Comparison of ENCODE assay signal across 28 mouse cellular contexts in genomic region chr12:89940746-89941145, GRCm38 (mm10).
"Had no signal": no experiment of that assay in that cellular context is flagged by ENCODE, and none has a peak within 500 bp of the region (broad histone marks: within the 10 kb centered on the region; RNA-seq: fewer than 3 reads in every experiment).

No protein-coding gene starts in this region.

- H3K4me3 ChIP-seq: embryonic facial prominence, embryonic 10.5 days; embryonic facial prominence, embryonic 12.5 days; embryonic facial prominence, embryonic 13.5 days; embryonic facial prominence, embryonic 15.5 days; erythroblast, embryonic 14.5 days; forebrain, embryonic 10.5 days; forebrain, embryonic 12.5 days; forebrain, embryonic 13.5 days; forebrain, embryonic 15.5 days; gastrocnemius, adult 2 months; heart, adult 2 months had no signal

- H3K36me3 ChIP-seq: embryonic facial prominence, embryonic 10.5 days; embryonic facial prominence, embryonic 12.5 days; embryonic facial prominence, embryonic 13.5 days; embryonic facial prominence, embryonic 15.5 days; forebrain, embryonic 10.5 days; forebrain, embryonic 12.5 days; forebrain, embryonic 15.5 days had no signal

- H3K9me3 ChIP-seq: embryonic facial prominence, embryonic 10.5 days; embryonic facial prominence, embryonic 12.5 days; embryonic facial prominence, embryonic 13.5 days; embryonic facial prominence, embryonic 15.5 days; forebrain, embryonic 10.5 days; forebrain, embryonic 12.5 days; forebrain, embryonic 13.5 days; forebrain, embryonic 15.5 days had no signal

- H3K4me1 ChIP-seq: embryonic facial prominence, embryonic 10.5 days; embryonic facial prominence, embryonic 12.5 days; embryonic facial prominence, embryonic 13.5 days; embryonic facial prominence, embryonic 15.5 days; forebrain, embryonic 10.5 days; forebrain, embryonic 12.5 days; forebrain, embryonic 13.5 days; forebrain, embryonic 15.5 days had no signal

- H3K4me2 ChIP-seq: embryonic facial prominence, embryonic 12.5 days; embryonic facial prominence, embryonic 13.5 days; embryonic facial prominence, embryonic 15.5 days; forebrain, embryonic 12.5 days; forebrain, embryonic 13.5 days; forebrain, embryonic 15.5 days had no signal

- H3K27me3 ChIP-seq: embryonic facial prominence, embryonic 12.5 days; embryonic facial prominence, embryonic 13.5 days; embryonic facial prominence, embryonic 15.5 days; forebrain, embryonic 12.5 days; forebrain, embryonic 13.5 days; forebrain, embryonic 15.5 days had no signal

- H3K27ac ChIP-seq: embryonic facial prominence, embryonic 10.5 days; embryonic facial prominence, embryonic 12.5 days; embryonic facial prominence, embryonic 13.5 days; embryonic facial prominence, embryonic 15.5 days; forebrain, embryonic 10.5 days; forebrain, embryonic 12.5 days; forebrain, embryonic 13.5 days; forebrain, embryonic 15.5 days; gastrocnemius, adult 2 months; heart, adult 2 months had no signal

- DNase-seq: cerebellum, adult 8-10 months; cerebellum, adult 9-10 months; cerebellum, adult 9-11 months; cerebellum, postnatal 10 days; cerebellum, postnatal 14 days; cerebellum, postnatal 25 days; cerebellum, postnatal 36 days; embryo, embryonic 11 days; forebrain, postnatal 0 days; gastrocnemius, adult 2 months; gastrocnemius, postnatal 10 days; gastrocnemius, postnatal 14 days; gastrocnemius, postnatal 25 days; gastrocnemius, postnatal 36 days; heart, adult 11 months; heart, adult 18-20 months; heart, adult 2 months had no signal

- ATAC-seq: forebrain, embryonic 13.5 days; forebrain, embryonic 14.5 days; forebrain, embryonic 15.5 days; forebrain, embryonic 16.5 days; forebrain, postnatal 0 days had no signal

- H3K9ac ChIP-seq: embryonic facial prominence, embryonic 12.5 days; embryonic facial prominence, embryonic 13.5 days; embryonic facial prominence, embryonic 15.5 days; forebrain, embryonic 12.5 days; forebrain, embryonic 13.5 days; forebrain, embryonic 15.5 days; forebrain, postnatal 0 days had no signal
